Mouse (Mus musculus) kidney, postnatal 25 days (tissue): Measurements from ENCODE around the gene Rb1.

ENCODE experiments used
- DNase-seq, 2 experiments: peaks; one replicate each; pipeline ENCODE4 v3.0.0; 2021; ENCODE audit warnings: mixed read lengths in 2 of 2

Gene Rb1

GRCm38 (mm10) chr14:73334926-73335805, 9.5 kb upstream of the Rb1 start:
- no peak for DNase-seq

DNA sequence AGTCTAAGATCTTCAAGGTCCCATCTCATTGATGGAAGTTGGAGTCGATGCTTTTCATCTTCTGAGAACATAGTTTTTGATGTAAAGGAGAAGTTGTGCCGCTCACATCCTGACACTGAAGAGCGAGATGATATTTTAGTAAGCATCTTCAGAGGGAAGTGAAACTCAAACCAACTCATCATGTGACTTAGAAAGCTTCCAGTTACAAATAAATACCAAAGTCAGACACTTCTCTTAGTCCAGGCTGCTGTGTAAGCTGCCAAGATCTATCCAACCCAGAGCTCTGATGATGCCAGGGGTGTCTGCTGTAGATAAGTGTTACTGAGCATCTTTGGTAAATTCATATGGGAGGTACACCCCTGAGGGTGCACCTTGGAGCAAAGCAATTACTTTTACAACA, 8.3 kb upstream of the Rb1 start:
- no peak for DNase-seq

- peak in 1 of 2 experiments; percentile 40 for DNase-seq
Observed at GRCm38 (mm10) chr14:73331386-73331785, 5.8 kb upstream of the Rb1 start.

DNA sequence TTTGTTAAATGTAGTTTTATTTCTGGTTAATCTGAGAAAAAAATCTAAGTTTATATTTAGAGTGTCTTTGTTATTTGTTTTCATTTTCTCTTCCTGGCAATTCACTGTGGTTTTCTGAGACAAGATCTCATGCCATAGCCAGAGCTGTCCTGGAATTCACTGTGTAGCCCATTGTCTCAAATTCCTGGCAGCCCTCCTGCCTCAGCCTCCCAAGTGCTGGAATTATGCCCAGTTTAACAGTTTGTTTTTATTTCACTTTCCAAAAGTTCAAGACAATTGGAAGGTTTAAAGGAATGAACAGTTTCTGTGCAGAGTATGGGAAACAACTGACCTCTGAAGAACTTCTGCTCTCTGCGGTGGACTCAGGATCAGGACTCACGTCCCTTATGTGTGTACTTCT, 4.2 kb upstream of the Rb1 start:
- DNase-seq, result no peak

DNA sequence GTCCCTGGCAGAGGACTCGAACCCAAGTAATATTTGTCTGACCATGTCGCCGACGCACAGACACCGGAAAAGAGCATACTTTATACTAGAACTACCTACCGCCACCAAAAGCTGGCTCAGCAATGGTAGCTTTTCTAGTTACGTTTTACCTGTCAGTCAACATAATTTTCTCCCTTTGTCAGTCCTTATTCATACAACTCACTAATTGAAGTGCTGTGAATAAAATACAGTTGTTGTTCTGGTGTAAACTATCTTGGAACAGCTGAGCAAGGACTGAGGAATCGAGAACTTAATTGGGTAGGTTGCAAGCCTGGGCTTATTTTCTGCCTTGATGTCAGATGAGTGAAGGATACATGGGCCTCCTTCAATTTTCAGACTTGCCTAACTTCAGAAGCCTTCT, 889 bp upstream of the Rb1 start:
- no peak for DNase-seq

GRCm38 (mm10) chr14:73324634-73325455, 777 bp downstream of the Rb1 start:
- peak; percentile 28 to 70 for DNase-seq

- no peak for DNase-seq
Observed at GRCm38 (mm10) chr14:73323965-73324364, 1.7 kb downstream of the Rb1 start.

- no peak for DNase-seq
Observed at GRCm38 (mm10) chr14:73322142-73322541, 3.5 kb downstream of the Rb1 start.

GRCm38 (mm10) chr14:73316933-73317332, 8.7 kb downstream of the Rb1 start:
- DNase-seq, result no peak

- DNase-seq, result no peak
Observed at GRCm38 (mm10) chr14:73313864-73314263, 11.8 kb downstream of the Rb1 start.

- DNase-seq, result no peak
Observed at GRCm38 (mm10) chr14:73313396-73313795, 12.2 kb downstream of the Rb1 start.

GRCm38 (mm10) chr14:73312909-73313308, 12.7 kb downstream of the Rb1 start:
- DNase-seq, result no peak

DNA sequence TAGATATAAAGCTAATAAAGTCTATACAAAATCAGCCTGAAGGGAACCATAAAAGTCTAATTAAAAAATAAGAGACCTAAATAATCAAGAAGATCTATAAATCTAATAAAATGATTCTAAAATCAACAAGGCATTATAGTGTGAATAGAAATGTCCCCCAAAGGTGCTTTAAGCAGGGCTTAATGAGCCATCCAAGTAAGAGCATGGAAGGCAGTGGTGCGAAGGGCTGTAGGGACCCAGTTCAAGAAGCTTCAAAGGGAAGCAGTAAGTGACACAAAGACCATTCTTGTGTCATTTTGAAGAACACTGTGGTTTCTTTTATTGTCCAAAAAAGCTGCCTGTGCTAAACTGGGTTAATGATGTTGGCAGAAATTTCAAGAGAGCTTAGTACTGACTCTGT, 18.1 kb downstream of the Rb1 start:
- no peak for DNase-seq

DNA sequence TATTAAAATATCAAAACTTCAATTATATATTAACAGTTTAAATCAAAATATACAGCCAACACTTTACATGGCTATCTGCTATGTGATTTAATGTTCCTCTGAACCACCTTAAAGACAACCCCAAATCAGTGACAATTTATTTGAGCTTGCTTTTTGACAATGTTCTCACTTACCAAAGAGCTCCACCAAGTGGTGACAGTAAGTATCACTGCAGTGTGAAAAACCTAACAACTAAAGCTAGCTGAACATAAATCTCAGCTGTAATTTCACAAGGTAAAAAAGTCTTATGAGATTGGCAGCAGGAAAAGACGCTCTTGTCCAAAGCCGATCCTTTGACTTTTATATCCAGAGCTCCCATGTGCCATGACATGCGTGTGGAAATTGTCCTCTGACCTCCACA, 22.4 kb downstream of the Rb1 start:
- peak in 1 of 2 experiments; percentile 73 for DNase-seq

- DNase-seq, result no peak
Observed at GRCm38 (mm10) chr14:73301856-73302255, 23.8 kb downstream of the Rb1 start.

DNA sequence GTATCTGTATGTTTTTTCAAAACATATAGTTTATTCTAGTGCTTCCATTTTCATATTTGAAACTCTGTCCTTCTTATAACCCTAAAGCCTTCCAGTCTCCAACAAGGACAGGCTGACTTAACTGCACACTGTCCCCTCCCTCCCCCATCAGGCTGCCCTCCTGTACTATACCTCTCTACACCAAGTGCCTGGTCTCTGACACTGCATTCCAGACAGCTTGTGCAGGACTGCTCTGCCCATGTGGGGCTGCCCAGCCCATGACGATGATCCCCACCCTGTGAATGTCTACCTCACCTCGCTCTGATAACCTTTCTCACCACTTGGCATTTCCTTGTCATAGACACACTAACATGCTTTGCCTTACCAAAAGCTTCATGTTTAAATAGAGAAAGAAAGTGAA, 30.1 kb downstream of the Rb1 start:
- no peak for DNase-seq

GRCm38 (mm10) chr14:73293616-73294015, 32.0 kb downstream of the Rb1 start:
- no peak for DNase-seq

DNA sequence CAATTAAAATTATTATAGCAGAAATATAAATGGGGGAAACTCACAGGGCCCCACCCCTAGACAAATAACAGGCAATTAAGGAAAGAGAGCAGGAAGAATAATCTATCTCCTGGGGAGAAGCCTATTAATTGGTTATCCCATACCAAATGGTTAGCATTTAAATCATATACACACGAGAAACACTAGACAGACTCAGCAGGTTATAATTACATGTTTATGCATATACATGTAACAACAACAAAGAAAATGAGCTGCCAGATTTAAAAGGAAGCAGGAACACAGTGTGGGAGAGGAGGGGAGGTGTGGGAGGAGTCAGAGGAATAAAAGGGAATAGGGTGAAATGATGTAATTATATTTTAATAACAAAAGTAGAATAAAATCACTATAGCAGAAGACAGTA, 33.2 kb downstream of the Rb1 start:
- DNase-seq, result no peak

DNA sequence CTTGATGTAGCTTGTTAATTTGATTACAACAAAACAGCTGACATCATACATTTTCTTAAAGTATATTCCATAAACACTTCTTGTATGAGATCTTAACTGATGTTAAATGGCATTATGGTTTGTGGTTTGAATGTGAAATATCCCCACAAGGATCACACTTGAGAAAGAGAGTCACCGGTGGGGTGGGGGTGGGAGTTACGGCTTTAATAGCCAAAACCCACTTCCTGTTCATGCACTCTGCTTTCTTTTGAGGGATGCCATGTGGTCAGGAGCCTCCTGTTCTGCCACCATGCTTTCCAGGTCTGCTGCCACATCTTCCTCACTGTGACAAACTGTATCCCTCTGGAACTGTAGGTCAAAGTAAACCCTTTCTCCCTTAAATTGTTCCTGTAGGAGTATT, 35.7 kb downstream of the Rb1 start:
- DNase-seq, result no peak

GRCm38 (mm10) chr14:73280996-73281395, 44.6 kb downstream of the Rb1 start:
- peak in 1 of 2 experiments; percentile 29 for DNase-seq

DNA sequence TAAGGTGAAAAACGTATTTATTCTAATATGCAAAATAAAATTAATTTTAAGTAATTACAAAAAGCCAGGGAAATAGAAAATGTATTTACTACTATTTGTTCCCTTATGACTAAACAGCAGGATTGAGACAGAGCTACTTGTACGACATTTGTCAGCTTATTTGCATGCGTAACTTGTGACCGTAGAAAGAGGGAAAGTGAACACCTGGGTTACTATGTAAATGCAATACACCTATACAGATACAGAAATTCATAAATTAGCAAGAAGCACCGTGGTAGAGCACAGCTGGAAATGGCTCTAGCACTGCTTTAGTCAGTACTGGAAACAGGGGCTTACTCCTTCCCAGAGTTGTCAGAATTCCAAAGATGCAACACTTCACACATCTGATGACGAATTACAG, 46.5 kb downstream of the Rb1 start:
- no peak for DNase-seq

DNA sequence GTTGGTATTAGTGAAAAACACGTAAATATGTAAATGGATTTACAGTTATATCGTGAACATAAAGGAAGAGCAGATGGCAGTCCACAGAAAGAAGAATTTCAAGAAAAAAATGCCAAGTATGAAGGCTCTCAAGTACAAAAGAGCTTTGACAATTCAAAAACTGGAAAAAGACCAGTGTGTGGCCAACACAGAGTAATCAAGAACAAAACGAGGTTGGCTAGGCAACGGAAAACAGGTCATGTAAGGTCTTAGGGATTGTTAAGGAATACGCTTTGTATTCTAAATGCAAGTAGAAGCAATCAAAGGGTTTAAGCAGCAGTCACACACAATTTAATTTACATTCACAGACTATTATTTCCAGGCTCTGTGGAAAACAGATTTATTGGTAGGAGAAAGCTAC, 53.8 kb downstream of the Rb1 start:
- no peak for DNase-seq

GRCm38 (mm10) chr14:73266166-73266565, 59.5 kb downstream of the Rb1 start:
- peak in 1 of 2 experiments; percentile 38 for DNase-seq

- DNase-seq, result no peak
Observed at GRCm38 (mm10) chr14:73262210-73262609, 63.4 kb downstream of the Rb1 start.
